Mouse (Mus musculus) ES-Bruce4 (cell line): Measurements from ENCODE around the gene Abhd12b. TPM values are rescaled to one million over a fixed set of nuclear protein-coding genes. Genes with fewer than 3 reads are reported as not detected.

Experiments
- H3K27ac ChIP-seq: 2 replicates; pipeline ENCODE4 v1.5.1; 2012; ENCODE audit warnings: low read length, inconsistent platforms; ENCODE audit not compliant: insufficient read depth
- H3K27me3 ChIP-seq: 2 replicates; pipeline ENCODE4 v1.6.1; 2012; ENCODE audit warnings: mild to moderate bottlenecking, low read length, inconsistent platforms; ENCODE audit not compliant: control insufficient read depth, poor library complexity, insufficient read depth, severe bottlenecking
- H3K36me3 ChIP-seq: 2 replicates; pipeline ENCODE4 v1.6.1; 2012; ENCODE audit warnings: inconsistent platforms, mild to moderate bottlenecking, low read length, moderate library complexity; ENCODE audit not compliant: control insufficient read depth, poor library complexity, insufficient read depth, severe bottlenecking
- H3K4me1 ChIP-seq: one replicate; pipeline ENCODE4 v1.8.1; 2011; ENCODE audit warnings: low read length; ENCODE audit not compliant: control insufficient read depth, insufficient read depth
- H3K4me3 ChIP-seq: 2 replicates; pipeline ENCODE4 v1.5.1; 2011; ENCODE audit warnings: low read depth, mild to moderate bottlenecking, low read length
- H3K9ac ChIP-seq: 2 replicates; pipeline ENCODE4 v1.6.1; 2012; ENCODE audit warnings: low read depth, mild to moderate bottlenecking, inconsistent platforms; ENCODE audit not compliant: poor library complexity, severe bottlenecking
- H3K9me3 ChIP-seq: replicated peaks from 2 replicates; pipeline ENCODE4 v1.6.1; 2012; ENCODE audit warnings: mild to moderate bottlenecking, low read length, inconsistent platforms; ENCODE audit not compliant: control insufficient read depth, poor library complexity, insufficient read depth, severe bottlenecking
- CTCF ChIP-seq: IDR thresholded peaks from one replicate; pipeline ENCODE4 v1.8.1; 2011; ENCODE audit warnings: low read depth, low read length
- EP300 ChIP-seq: IDR thresholded peaks from 2 replicates; pipeline ENCODE4 v1.6.1; 2011; ENCODE audit warnings: low read depth, low read length; ENCODE audit not compliant: insufficient read depth
- POLR2A ChIP-seq: IDR thresholded peaks from one replicate; pipeline ENCODE4 v1.8.1; 2011; ENCODE audit warnings: low read length; ENCODE audit not compliant: insufficient read depth
- polyA plus RNA-seq: library from polyadenylated mRNA; stranded (reverse); fragments of >200 nt; gene quantifications from 2 replicates; pipeline ENCODE4 v1.2.4, GENCODE M21; 2011; ENCODE audit warnings: low read depth; ENCODE audit not compliant: missing spikeins, insufficient read depth, insufficient read length

The Abhd12b gene
- polyA plus RNA-seq, 1 experiment: not detected

GRCm38 (mm10) chr12:70184173-70184783 is 30.3 kb downstream of the Abhd12b start:
- H3K36me3 ChIP-seq: no peaks in the 10 kb centered on the region
- H3K4me3 ChIP-seq: no peak overlapping the region
- H3K27ac ChIP-seq: no peak overlapping the region
- no peak overlapping the region for H3K9ac ChIP-seq
- peaks cover 7% of the 10 kb centered on the region for H3K9me3 ChIP-seq
- no peak for TF ChIP-seq CTCF
- TF ChIP-seq EP300: no peak
- no peak for TF ChIP-seq POLR2A
- H3K4me1 ChIP-seq: no peaks in the 10 kb centered on the region
- H3K27me3 ChIP-seq: no peaks in the 10 kb centered on the region; the same call in 1 of the 2 replicates

- Histone ChIP-seq H3K9ac (no peak overlapping the region), H3K27ac (no peak overlapping the region), H3K4me3 (no peak overlapping the region), H3K27me3 (no peaks in the 10 kb centered on the region; the same call in 1 of the 2 replicates), H3K36me3 (no peaks in the 10 kb centered on the region), H3K4me1 (no peaks in the 10 kb centered on the region), H3K9me3 (no peaks in the 10 kb centered on the region)
- TF ChIP-seq EP300: no peak
- TF ChIP-seq POLR2A: no peak
- TF ChIP-seq CTCF: no peak
Measured at GRCm38 (mm10) chr12:70192267-70192727, 38.4 kb downstream of the Abhd12b start.

GRCm38 (mm10) chr12:70195426-70195825 is 41.5 kb downstream of the Abhd12b start:
- Histone ChIP-seq H3K4me1 (no peaks in the 10 kb centered on the region), H3K36me3 (no peaks in the 10 kb centered on the region), H3K27ac (no peak overlapping the region), H3K9me3 (no peaks in the 10 kb centered on the region), H3K9ac (no peak overlapping the region), H3K27me3 (no peaks in the 10 kb centered on the region; the same call in 1 of the 2 replicates), H3K4me3 (no peak overlapping the region)
- no peak for TF ChIP-seq EP300
- TF ChIP-seq CTCF: no peak
- TF ChIP-seq POLR2A: no peak

GRCm38 (mm10) chr12:70196341-70196740 is 42.4 kb downstream of the Abhd12b start:
- no peaks in the 10 kb centered on the region; the same call in 1 of the 2 replicates for H3K27me3 ChIP-seq
- H3K9ac ChIP-seq: no peak overlapping the region
- no peaks in the 10 kb centered on the region for H3K9me3 ChIP-seq
- no peaks in the 10 kb centered on the region for H3K4me1 ChIP-seq
- H3K27ac ChIP-seq: no peak overlapping the region
- no peaks in the 10 kb centered on the region for H3K36me3 ChIP-seq
- no peak overlapping the region for H3K4me3 ChIP-seq
- no peak for TF ChIP-seq CTCF
- TF ChIP-seq POLR2A: no peak
- no peak for TF ChIP-seq EP300

- H3K27me3 ChIP-seq: no peaks in the 10 kb centered on the region
- no peaks in the 10 kb centered on the region for H3K36me3 ChIP-seq
- no peak overlapping the region for H3K9ac ChIP-seq
- TF ChIP-seq POLR2A (no peak), EP300 (no peak), CTCF (no peak)
- H3K4me3 ChIP-seq: no peak overlapping the region
- no peak overlapping the region for H3K27ac ChIP-seq
- H3K9me3 ChIP-seq: no peaks in the 10 kb centered on the region
- no peaks in the 10 kb centered on the region for H3K4me1 ChIP-seq
Measured at GRCm38 (mm10) chr12:70201926-70202529, 48.1 kb downstream of the Abhd12b start.

GRCm38 (mm10) chr12:70204433-70204832 is 50.5 kb downstream of the Abhd12b start:
- H3K36me3 ChIP-seq: no peaks in the 10 kb centered on the region
- TF ChIP-seq EP300: no peak
- TF ChIP-seq POLR2A: no peak
- no peak for TF ChIP-seq CTCF
- H3K9ac ChIP-seq: no peak overlapping the region
- H3K4me1 ChIP-seq: no peaks in the 10 kb centered on the region
- H3K27me3 ChIP-seq: no peaks in the 10 kb centered on the region
- H3K27ac ChIP-seq: no peak overlapping the region
- H3K4me3 ChIP-seq: no peak overlapping the region
- no peaks in the 10 kb centered on the region for H3K9me3 ChIP-seq
